Mouse (Mus musculus) heart, embryonic 16.5 days (tissue): ENCODE data around the gene Ablim1. TPM values are rescaled to one million over a fixed set of nuclear protein-coding genes. Genes with fewer than 3 reads are reported as not detected.

Experiments used
- ATAC-seq: fragments of 200-750 bp; cut with Nextera tagmentation; replicated peaks from 2 replicates; pipeline ENCODE4 v1.8.0; 2017; ENCODE audit warnings: moderate number of reproducible peaks; ENCODE audit not compliant: insufficient read depth, low FRiP score; ENCODE audit errors: extremely low read depth
- H3K27ac ChIP-seq: fragments of 300-500 bp; sonication (generic); 2 replicates; pipeline ENCODE4 v1.5.1; 2014; ENCODE audit warnings: mild to moderate bottlenecking, low read length, control low read depth, moderate library complexity
- H3K27me3 ChIP-seq: fragments of 300-500 bp; sonication (generic); 2 replicates; pipeline ENCODE4 v1.6.1; 2014; ENCODE audit warnings: low read length, mixed read lengths; ENCODE audit not compliant: control insufficient read depth, insufficient read depth
- H3K36me3 ChIP-seq: fragments of 300-500 bp; sonication (generic); 2 replicates; pipeline ENCODE4 v1.6.1; 2014; ENCODE audit not compliant: control insufficient read depth, insufficient read depth
- H3K4me1 ChIP-seq: fragments of 300-500 bp; sonication (generic); 2 replicates; pipeline ENCODE4 v1.6.1; 2014; ENCODE audit warnings: low read length, mixed read lengths; ENCODE audit not compliant: control insufficient read depth, insufficient read depth
- H3K4me2 ChIP-seq: fragments of 300-500 bp; sonication (generic); 2 replicates; pipeline ENCODE4 v1.6.1; 2014; ENCODE audit warnings: low read depth, mild to moderate bottlenecking, control low read depth, low read length
- H3K4me3 ChIP-seq: fragments of 300-500 bp; sonication (generic); 2 replicates; pipeline ENCODE4 v1.5.1; 2014; ENCODE audit warnings: mild to moderate bottlenecking, control low read depth, low read length
- H3K9ac ChIP-seq: fragments of 300-500 bp; sonication (generic); 2 replicates; pipeline ENCODE4 v1.6.1; 2014; ENCODE audit warnings: low read length, control low read depth
- H3K9me3 ChIP-seq: fragments of 300-500 bp; sonication (generic); replicated peaks from 2 replicates; pipeline ENCODE4 v1.6.1; 2016; ENCODE audit warnings: low read length; ENCODE audit not compliant: control insufficient read depth
- WGBS: fragments of 180-500 bp; shearing (Covaris S2); extraction: QIAGEN DNeasy Blood & Tissue Kit; methylation state at CpG from one replicate; pipeline ENCODE4 v1.1.7; 2014; 5-methylcytosine and 5-hydroxymethylcytosine counted together
- polyA plus RNA-seq: library from polyadenylated mRNA; unstranded; fragments of >200 nt; fragmentation: Nextera tagmentation; extraction: Ambion mirVana; gene quantifications from 2 replicates; pipeline ENCODE4 v1.2.1, GENCODE M21; 2015

The Ablim1 gene
- polyA plus RNA-seq, 1 experiment from 2014 or later, result 72.6 TPM

- no peaks in the 10 kb centered on the region for H3K27me3 ChIP-seq
- WGBS, result 74% methylated on average over 11 of the region's 11 CpGs
These were observed 95.0 kb downstream of the Ablim1 start for GRCm38 (mm10) chr19:57219758-57220157.

GRCm38 (mm10) chr19:57217161-57217560 lies 97.6 kb downstream of the Ablim1 start:
- ATAC-seq, result no peak
- peaks cover 19% of the 10 kb centered on the region for H3K4me1 ChIP-seq
- no peaks in the 10 kb centered on the region for H3K36me3 ChIP-seq
- H3K27ac ChIP-seq, result no peak overlapping the region
- no peak overlapping the region for H3K4me2 ChIP-seq
- H3K4me3 ChIP-seq, result no peak overlapping the region
- no peak overlapping the region for H3K9ac ChIP-seq
- no peaks in the 10 kb centered on the region for H3K27me3 ChIP-seq
- 70% methylated on average over 4 of the region's 4 CpGs for WGBS
- H3K9me3 ChIP-seq, result no peaks in the 10 kb centered on the region

More at GRCm38 (mm10) chr19:57219758-57220157, 95.0 kb downstream of the Ablim1 start:
- Histone ChIP-seq H3K4me3 (no peak overlapping the region), H3K4me2 (no peak overlapping the region), H3K9me3 (no peaks in the 10 kb centered on the region), H3K9ac (no peak overlapping the region), H3K4me1 (peaks cover 23% of the 10 kb centered on the region), H3K27ac (no peak overlapping the region), H3K36me3 (no peaks in the 10 kb centered on the region)
- ATAC-seq, result no peak

GRCm38 (mm10) chr19:57215527-57215926 lies 99.2 kb downstream of the Ablim1 start:
- Histone ChIP-seq H3K9me3 (no peaks in the 10 kb centered on the region), H3K4me3 (no peak overlapping the region), H3K9ac (no peak overlapping the region), H3K27me3 (no peaks in the 10 kb centered on the region), H3K4me2 (no peak overlapping the region), H3K36me3 (no peaks in the 10 kb centered on the region), H3K27ac (peak overlapping the region; percentile 2; the same call in 1 of the 2 replicates), H3K4me1 (peaks cover 14% of the 10 kb centered on the region)
- WGBS, result 75% methylated on average over 8 of the region's 8 CpGs
- no peak for ATAC-seq

- Histone ChIP-seq H3K9ac (no peak overlapping the region), H3K9me3 (no peaks in the 10 kb centered on the region), H3K4me1 (peaks cover 21% of the 10 kb centered on the region), H3K4me2 (no peak overlapping the region), H3K4me3 (no peak overlapping the region), H3K36me3 (no peaks in the 10 kb centered on the region), H3K27me3 (no peaks in the 10 kb centered on the region), H3K27ac (peak overlapping the region; percentile 2; the same call in 1 of the 2 replicates)
- ATAC-seq, result no peak
- 56% methylated on average over 2 of the region's 2 CpGs for WGBS
These were observed 102.3 kb downstream of the Ablim1 start for GRCm38 (mm10) chr19:57212406-57212805.

GRCm38 (mm10) chr19:57211444-57212111 lies 103.1 kb downstream of the Ablim1 start:
- peak; percentile 55 for ATAC-seq
- H3K9me3 ChIP-seq, result no peaks in the 10 kb centered on the region
- peak overlapping the region; percentile 44 for H3K27ac ChIP-seq
- H3K4me2 ChIP-seq, result no peak overlapping the region
- 61% methylated on average over 15 of the region's 15 CpGs for WGBS
- H3K9ac ChIP-seq, result no peak overlapping the region
- no peak overlapping the region for H3K4me3 ChIP-seq
- peaks cover 28% of the 10 kb centered on the region for H3K4me1 ChIP-seq
- H3K36me3 ChIP-seq, result no peaks in the 10 kb centered on the region
- no peaks in the 10 kb centered on the region for H3K27me3 ChIP-seq

GRCm38 (mm10) chr19:57210924-57211323 lies 103.8 kb downstream of the Ablim1 start:
- Histone ChIP-seq H3K27ac (peak overlapping the region; percentile 44), H3K9me3 (no peaks in the 10 kb centered on the region), H3K27me3 (no peaks in the 10 kb centered on the region), H3K36me3 (no peaks in the 10 kb centered on the region), H3K9ac (no peak overlapping the region), H3K4me2 (no peak overlapping the region), H3K4me3 (no peak overlapping the region), H3K4me1 (peaks cover 22% of the 10 kb centered on the region)
- ATAC-seq, result no peak
- WGBS, result 92% methylated on average over 2 of the region's 2 CpGs

GRCm38 (mm10) chr19:57204101-57204500 lies 110.6 kb downstream of the Ablim1 start:
- WGBS, result 38% methylated on average over 7 of the region's 7 CpGs
- Histone ChIP-seq H3K4me3 (no peak overlapping the region), H3K27ac (peak overlapping the region; percentile 64), H3K4me2 (no peak overlapping the region), H3K4me1 (peaks cover 49% of the 10 kb centered on the region), H3K9ac (0 out of 2 replicates have a peak overlapping the region, but pooled peaks have one; percentile 3), H3K9me3 (no peaks in the 10 kb centered on the region), H3K36me3 (no peaks in the 10 kb centered on the region), H3K27me3 (no peaks in the 10 kb centered on the region)
- ATAC-seq, result no peak; the same call in 1 of the 2 replicates

GRCm38 (mm10) chr19:57202554-57202953 lies 112.2 kb downstream of the Ablim1 start:
- H3K9me3 ChIP-seq, result no peaks in the 10 kb centered on the region
- 79% methylated on average over 1 of the region's 1 CpGs for WGBS
- peak overlapping the region; percentile 33; the same call in 1 of the 2 replicates for H3K27ac ChIP-seq
- H3K9ac ChIP-seq, result no peak overlapping the region
- H3K4me3 ChIP-seq, result no peak overlapping the region
- no peaks in the 10 kb centered on the region for H3K36me3 ChIP-seq
- ATAC-seq, result no peak; the same call in 1 of the 2 replicates
- no peak overlapping the region for H3K4me2 ChIP-seq
- H3K27me3 ChIP-seq, result no peaks in the 10 kb centered on the region
- H3K4me1 ChIP-seq, result peaks cover 64% of the 10 kb centered on the region

- Histone ChIP-seq H3K27ac (no peak overlapping the region), H3K4me3 (no peak overlapping the region), H3K9me3 (no peaks in the 10 kb centered on the region), H3K4me1 (peaks cover 65% of the 10 kb centered on the region), H3K4me2 (no peak overlapping the region), H3K9ac (no peak overlapping the region), H3K36me3 (no peaks in the 10 kb centered on the region), H3K27me3 (no peaks in the 10 kb centered on the region)
- ATAC-seq, result no peak
- WGBS, result 79% methylated on average over 8 of the region's 8 CpGs
These were observed 113.6 kb downstream of the Ablim1 start for GRCm38 (mm10) chr19:57201090-57201483.
